Mouse (Mus musculus): Measurements from ENCODE around the gene Gtf3c1.

Gene Gtf3c1

GRCm38 (mm10) chr7:125620077-125620476, 87.5 kb downstream of the Gtf3c1 start:
- no peak for DNase-seq (ENCODE audit: low read depth, low spot score)

GRCm38 (mm10) chr7:125618016-125618415, 89.6 kb downstream of the Gtf3c1 start:
- DNase-seq (ENCODE audit: low read depth, low spot score): no peak

GRCm38 (mm10) chr7:125615453-125615852, 92.1 kb downstream of the Gtf3c1 start:
- DNase-seq (ENCODE audit: low read depth, low spot score): no peak

GRCm38 (mm10) chr7:125613579-125613978, 94.0 kb downstream of the Gtf3c1 start:
- no peak for DNase-seq (ENCODE audit: low read depth, low spot score)

- DNase-seq (ENCODE audit: low read depth, low spot score): no peak
Measured at GRCm38 (mm10) chr7:125608183-125608688, 99.3 kb downstream of the Gtf3c1 start.

GRCm38 (mm10) chr7:125607384-125608182, 100.0 kb downstream of the Gtf3c1 start:
- DNase-seq (ENCODE audit: low read depth, low spot score): no peak

GRCm38 (mm10) chr7:125606265-125607164, 101.1 kb downstream of the Gtf3c1 start:
- DNase-seq (ENCODE audit: low read depth, low spot score): no peak

GRCm38 (mm10) chr7:125605725-125606139, 101.8 kb downstream of the Gtf3c1 start:
- no peak for DNase-seq (ENCODE audit: low read depth, low spot score)

GRCm38 (mm10) chr7:125604362-125605319, 102.9 kb downstream of the Gtf3c1 start:
- no peak for DNase-seq (ENCODE audit: low read depth, low spot score)

GRCm38 (mm10) chr7:125603185-125603631, 104.4 kb downstream of the Gtf3c1 start, which contains the start of gene Il21r:
Gene Il21r (plus strand): TSS chr7:125603429.
- DNase-seq (ENCODE audit: low read depth, low spot score): no peak

- DNase-seq (ENCODE audit: low read depth, low spot score): no peak
Measured at GRCm38 (mm10) chr7:125601821-125602448, 105.6 kb downstream of the Gtf3c1 start.

GRCm38 (mm10) chr7:125601280-125601670, 106.3 kb downstream of the Gtf3c1 start:
- no peak for DNase-seq (ENCODE audit: low read depth, low spot score)

- DNase-seq (ENCODE audit: low read depth, low spot score): no peak
Measured at GRCm38 (mm10) chr7:125600612-125601279, 106.8 kb downstream of the Gtf3c1 start.

- no peak for DNase-seq (ENCODE audit: low read depth, low spot score)
Measured at GRCm38 (mm10) chr7:125600136-125600535, 107.4 kb downstream of the Gtf3c1 start.

GRCm38 (mm10) chr7:125599373-125599973, 108.1 kb downstream of the Gtf3c1 start:
- no peak for DNase-seq (ENCODE audit: low read depth, low spot score)

- DNase-seq (ENCODE audit: low read depth, low spot score): no peak
Measured at GRCm38 (mm10) chr7:125597516-125598347, 109.8 kb downstream of the Gtf3c1 start.

- no peak for DNase-seq (ENCODE audit: low read depth, low spot score)
Measured at GRCm38 (mm10) chr7:125597083-125597482, 110.5 kb downstream of the Gtf3c1 start.

- no peak for DNase-seq (ENCODE audit: low read depth, low spot score)
Measured at GRCm38 (mm10) chr7:125596406-125596805, 111.2 kb downstream of the Gtf3c1 start.

- no peak for DNase-seq (ENCODE audit: low read depth, low spot score)
Measured at GRCm38 (mm10) chr7:125593831-125594230, 113.7 kb downstream of the Gtf3c1 start.
